In the genomic region with DNA sequence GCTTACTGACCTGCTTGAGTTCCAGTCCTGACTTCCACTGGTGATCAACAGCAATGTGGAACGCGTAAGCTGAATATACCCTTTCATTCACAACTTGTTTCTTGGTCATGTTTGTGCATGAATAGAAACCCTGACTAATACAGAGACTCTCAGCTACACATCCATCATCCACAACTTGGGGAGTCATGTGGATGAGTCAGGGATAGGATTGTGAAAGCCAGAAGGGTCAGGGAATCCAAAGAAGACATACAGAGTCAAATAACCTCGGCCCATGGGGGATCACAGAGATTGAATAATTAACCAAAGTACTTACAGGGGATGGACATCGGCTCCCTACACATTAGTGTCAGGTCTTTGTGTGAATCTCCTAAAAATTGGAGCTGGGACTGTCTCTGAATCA, we compare ENCODE assay signal across 27 mouse cellular contexts. TPM values are rescaled to one million over a fixed set of nuclear protein-coding genes. Genes with fewer than 3 reads are reported as not detected.
A peak's percentile ranks its signal among the peaks of the same experiment; 100 is the strongest.
DNase-seq lines count a peak whose midpoint lies in the region; ATAC-seq lines count a peak whose summit lies in the region.
"Had no signal": no experiment of that assay in that cellular context is flagged by ENCODE, and none has a peak within 500 bp of the region (broad histone marks: within the 10 kb centered on the region; RNA-seq: fewer than 3 reads in every experiment).

No protein-coding gene starts in this region.

- ATAC-seq in activated CD4-positive, CD25-positive, alpha-beta regulatory T cell, adult 4 months, result no peak
- ATAC-seq: CD4-positive, CD25-positive, alpha-beta regulatory T cell, adult 4 months; forebrain, embryonic 14.5 days; forebrain, embryonic 16.5 days had no signal

- DNase-seq in adrenal gland, adult (ENCODE audit: inconsistent age in 2 of 2, low spot score in 1 of 2), result peak; percentile 52 to 86
- no peak for DNase-seq in adrenal gland, postnatal 25 days
- DNase-seq in NIH3T3 (ENCODE audit: low read depth), result peak; percentile 33
- DNase-seq in adrenal gland, postnatal 10 days, result peak; percentile 2
- peak; percentile 28 to 44 for DNase-seq in adrenal gland, postnatal 36 days
- no peak for DNase-seq in layer of hippocampus, adult 9-10 months (ENCODE audit: low spot score)
- DNase-seq: B cell, adult 2 months; cerebellum, adult 11-12 months; cerebellum, adult 2 months; cerebellum, adult 9-10 months; cerebellum, postnatal 10 days; cerebellum, postnatal 25 days; embryo, embryonic 11 days had no signal

RNA-seq across cellular contexts. Expression of a gene that starts 7.2 kb away (rescaled TPM):
- not detected in 2 replicates for total RNA-seq in adrenal gland, postnatal 25 days (2021)
- total RNA-seq in adrenal gland, postnatal 10 days (2021), result 10 to 100 TPM; 25.8 to 51.3 TPM
- total RNA-seq in adrenal gland, postnatal 36 days (2021), result not detected
- not detected for polyA plus RNA-seq in activated CD4-positive, CD25-positive, alpha-beta regulatory T cell, adult 4 months (2017; shearing (Covaris generic))
- total RNA-seq: CH12.LX; common myeloid progenitor, adult 5-6 weeks; G1E had no signal
- polyA plus RNA-seq: CD4-positive, CD25-positive, alpha-beta regulatory T cell, adult 4 months; cerebellum, adult 2 months; embryonic facial prominence, embryonic 11.5 days; embryonic facial prominence, embryonic 13.5 days; embryonic facial prominence, embryonic 15.5 days; erythroblast, embryonic 14.5 days; forebrain, embryonic 10.5 days; forebrain, embryonic 12.5 days; forebrain, embryonic 14.5 days; forebrain, embryonic 16.5 days; frontal cortex, adult 2 months; G1E had no signal

Comparison
In these comparisons a context has a peak if more than half of its experiments do, and no peak if none do; other contexts are left out.
1. DNase-seq: peak in adrenal gland, adult (2 of 2), NIH3T3 (single experiment), adrenal gland, postnatal 10 days (single experiment) and adrenal gland, postnatal 36 days (2 of 2); none in adrenal gland, postnatal 25 days (single experiment) and layer of hippocampus, adult 9-10 months (single experiment).
2. RNA of a gene that starts 7.2 kb away (total RNA-seq): 25.8 to 51.3 TPM in adrenal gland, postnatal 10 days; not detected in adrenal gland, postnatal 25 days and not detected in adrenal gland, postnatal 36 days; every median in the first group is over 10 times any median in the second.